Mouse (Mus musculus) lung, embryonic 14.5 days (tissue): ENCODE measurements around the gene Rab11fip3. TPM values are rescaled to one million over a fixed set of nuclear protein-coding genes. Genes with fewer than 3 reads are reported as not detected.

Source experiments
- ATAC-seq: fragments of 200-750 bp; cut with Nextera tagmentation; 2 replicates; pipeline ENCODE4 v1.8.0; 2017; ENCODE audit warnings: mild to moderate bottlenecking, moderate TSS enrichment, moderate library complexity; ENCODE audit not compliant: insufficient read depth
- DNase-seq: peaks from one replicate; pipeline ENCODE4 v3.0.0-alpha.2; 2015
- H3K27ac ChIP-seq: fragments of 300-500 bp; sonication (generic); 2 replicates; pipeline ENCODE4 v1.5.1; 2014; ENCODE audit warnings: low read depth, mild to moderate bottlenecking, moderate library complexity
- H3K27me3 ChIP-seq: fragments of 300-500 bp; sonication (generic); 2 replicates; pipeline ENCODE4 v1.6.1; 2014; ENCODE audit warnings: low read length, control low read depth; ENCODE audit not compliant: insufficient read depth
- H3K36me3 ChIP-seq: fragments of 300-500 bp; sonication (generic); 2 replicates; pipeline ENCODE4 v1.6.1; 2014; ENCODE audit warnings: control low read depth; ENCODE audit not compliant: insufficient read depth
- H3K4me1 ChIP-seq: fragments of 300-500 bp; sonication (generic); 2 replicates; pipeline ENCODE4 v1.6.1; 2014; ENCODE audit warnings: antibody characterized with exemption, control low read depth; ENCODE audit not compliant: insufficient read depth
- H3K4me2 ChIP-seq: fragments of 300-500 bp; sonication (generic); 2 replicates; pipeline ENCODE4 v1.6.1; 2014; ENCODE audit warnings: mild to moderate bottlenecking
- H3K4me3 ChIP-seq: fragments of 300-500 bp; sonication (generic); 2 replicates; pipeline ENCODE4 v1.5.1; 2014; ENCODE audit warnings: low read depth, low read length
- H3K9ac ChIP-seq: fragments of 300-500 bp; sonication (generic); 2 replicates; pipeline ENCODE4 v1.6.1; 2014
- H3K9me3 ChIP-seq: fragments of 300-500 bp; sonication (generic); 2 replicates; pipeline ENCODE4 v1.6.1; 2016; ENCODE audit warnings: low read depth, low read length, control low read depth
- CTCF ChIP-seq: IDR thresholded peaks from 2 replicates; pipeline ENCODE4 v1.5.1; 2016; ENCODE audit warnings: antibody characterized with exemption, low read depth
- WGBS: fragments of 180-500 bp; shearing (Covaris S2); extraction: QIAGEN DNeasy Blood & Tissue Kit; methylation state at CpG from one replicate; pipeline ENCODE4 v1.1.7; 2014; 5-methylcytosine and 5-hydroxymethylcytosine counted together
- polyA plus RNA-seq: library from polyadenylated mRNA; unstranded; fragments of >200 nt; fragmentation: Nextera tagmentation; extraction: Ambion mirVana; gene quantifications from 2 replicates; pipeline ENCODE4 v1.2.1, GENCODE M21; 2014

The Rab11fip3 gene
- polyA plus RNA-seq, 1 experiment from 2014 or later, result 15.3 TPM

DNA sequence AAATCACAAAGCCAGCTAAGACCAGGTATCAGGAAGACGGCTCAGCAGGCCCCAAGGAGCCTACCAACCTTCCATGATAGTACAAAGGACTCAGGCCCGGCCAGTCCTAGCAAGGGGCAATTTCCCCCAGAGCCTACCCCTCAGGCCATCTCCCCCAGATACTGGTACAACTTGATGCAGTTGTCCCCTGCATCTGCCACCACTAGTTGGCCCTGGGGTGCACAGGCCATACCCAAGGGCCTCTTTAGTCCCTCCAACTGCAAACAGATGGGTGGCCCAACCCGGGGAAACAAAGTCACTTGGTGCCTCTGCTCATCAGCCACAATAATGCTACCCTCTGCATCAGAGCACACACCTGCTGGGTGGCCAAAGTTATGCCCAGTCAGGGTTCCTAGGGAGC is 126.1 kb downstream of the Rab11fip3 start:
- no peak for ATAC-seq
- Histone ChIP-seq H3K9ac (no peak overlapping the region), H3K9me3 (no peaks in the 10 kb centered on the region), H3K4me2 (no peak overlapping the region), H3K4me3 (no peak overlapping the region), H3K27ac (peak overlapping the region; percentile 40; the same call in 1 of the 2 replicates), H3K4me1 (no peaks in the 10 kb centered on the region; the same call in 1 of the 2 replicates), H3K27me3 (no peaks in the 10 kb centered on the region), H3K36me3 (peaks cover 7% of the 10 kb centered on the region)
- DNase-seq, result no peak
- TF ChIP-seq CTCF, result no peak
- 79% methylated on average over 3 of the region's 3 CpGs for WGBS

- peak overlapping the region; percentile 73 for H3K4me2 ChIP-seq
- 76% methylated on average over 2 of the region's 2 CpGs for WGBS
- peak overlapping the region; percentile 98; the same call in 1 of the 2 replicates for H3K9ac ChIP-seq
- H3K4me1 ChIP-seq, result no peaks in the 10 kb centered on the region; the same call in 1 of the 2 replicates
- DNase-seq (no peak), ATAC-seq (peak; percentile 25; the same call in 1 of the 2 replicates)
- H3K27me3 ChIP-seq, result no peaks in the 10 kb centered on the region
- H3K9me3 ChIP-seq, result no peaks in the 10 kb centered on the region
- peak overlapping the region; percentile 40; the same call in 1 of the 2 replicates for H3K27ac ChIP-seq
- H3K36me3 ChIP-seq, result peaks cover 7% of the 10 kb centered on the region
- H3K4me3 ChIP-seq, result peak overlapping the region; percentile 94; the same call in 1 of the 2 replicates
- no peak for TF ChIP-seq CTCF
These were observed 126.7 kb downstream of the Rab11fip3 start for GRCm38 (mm10) chr17:25942597-25943151.

DNA sequence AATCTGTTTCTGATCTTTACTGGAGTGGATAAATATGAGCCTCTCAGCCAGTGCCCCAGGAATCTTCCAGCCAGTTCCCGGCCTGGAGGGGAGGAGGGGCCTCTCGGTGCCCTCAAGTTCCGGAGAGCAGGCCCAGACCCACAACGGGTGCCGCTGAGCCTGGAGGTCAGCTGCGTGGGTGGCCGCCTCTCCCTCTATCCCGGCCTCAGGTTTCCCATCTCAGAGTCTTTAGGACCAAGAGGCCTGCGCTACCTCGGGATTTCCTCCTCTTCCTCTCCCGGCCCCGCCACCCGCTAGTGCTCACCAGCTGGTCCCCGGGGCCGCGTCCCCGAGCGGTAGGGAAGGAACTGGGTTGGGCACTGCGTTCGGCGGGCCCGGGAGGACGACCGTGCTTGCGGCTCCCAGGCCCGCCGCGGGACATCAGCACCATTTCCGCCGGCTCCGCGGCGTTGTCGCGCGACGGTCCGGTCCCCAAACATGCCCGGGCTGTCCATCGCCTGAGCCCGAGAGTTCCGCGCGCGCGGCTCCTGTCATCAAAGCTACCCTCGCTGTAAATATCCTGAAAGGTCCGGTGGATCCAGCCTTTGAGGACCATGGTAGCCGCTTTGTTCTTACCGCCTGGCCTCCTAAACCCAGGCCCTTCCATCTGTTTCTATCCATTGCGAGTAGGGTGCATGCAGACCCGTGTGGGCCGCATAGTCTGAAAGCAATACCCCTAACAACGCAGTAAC is 127.7 kb downstream of the Rab11fip3 start:
- no peak for TF ChIP-seq CTCF
- ATAC-seq (peak; percentile 81), DNase-seq (peak; percentile 88)
- H3K36me3 ChIP-seq, result peaks cover 17% of the 10 kb centered on the region
- H3K4me3 ChIP-seq, result peak overlapping the region; percentile 94
- no peaks in the 10 kb centered on the region for H3K27me3 ChIP-seq
- peak overlapping the region; percentile 73 for H3K4me2 ChIP-seq
- 3% methylated on average over 54 of the region's 54 CpGs for WGBS
- H3K4me1 ChIP-seq, result no peaks in the 10 kb centered on the region; the same call in 1 of the 2 replicates
- no peaks in the 10 kb centered on the region for H3K9me3 ChIP-seq
- peak overlapping the region; percentile 98 for H3K9ac ChIP-seq
- peak overlapping the region; percentile 95 for H3K27ac ChIP-seq

Other genes with a start within 250 kb of the Rab11fip3 start
- gene Wdr24, start 245.9 kb downstream of the Rab11fip3 start, polyA plus RNA-seq, result 24.6 and 26.0 TPM in 2 replicates
- 39.5 and 40.6 TPM in 2 replicates for gene Jmjd8, start 240.7 kb downstream of the Rab11fip3 start, polyA plus RNA-seq
- 335 and 367 TPM in 2 replicates for gene Stub1, start 236.2 kb downstream of the Rab11fip3 start, polyA plus RNA-seq
- gene Rhbdl1, start 232.3 kb downstream of the Rab11fip3 start, polyA plus RNA-seq, result 1.8 and 2.0 TPM in 2 replicates
- gene Gm20683, start 227.8 kb downstream of the Rab11fip3 start, polyA plus RNA-seq, result 1.0 and 1.4 TPM in 2 replicates
- gene Rhot2, start 224.7 kb downstream of the Rab11fip3 start, polyA plus RNA-seq, result 10.8 and 11.0 TPM in 2 replicates
- gene Wdr90, start 208.1 kb downstream of the Rab11fip3 start, polyA plus RNA-seq, result 29.9 and 34.1 TPM in 2 replicates
- 17.7 and 17.9 TPM in 2 replicates for gene Mcrip2, start 200.8 kb downstream of the Rab11fip3 start, polyA plus RNA-seq
- 44.6 and 45.7 TPM in 2 replicates for gene Mettl26, start 194.5 kb downstream of the Rab11fip3 start, polyA plus RNA-seq
- 0.57 and 0.87 TPM in 2 replicates for gene Wfikkn1, start 188.7 kb downstream of the Rab11fip3 start, polyA plus RNA-seq
- gene Rab40c, start 149.8 kb downstream of the Rab11fip3 start, polyA plus RNA-seq, result 15.3 and 15.4 TPM in 2 replicates
- gene Pigq, start 124.6 kb downstream of the Rab11fip3 start, polyA plus RNA-seq, result 65.9 and 69.0 TPM in 2 replicates
- gene Nhlrc4, start 124.6 kb downstream of the Rab11fip3 start, polyA plus RNA-seq, result not detected in 2 replicates
- gene A930017K11Rik, start 117.0 kb downstream of the Rab11fip3 start, polyA plus RNA-seq, result 0.16 and 0.26 TPM in 2 replicates
- 26.7 and 30.5 TPM in 2 replicates for gene Capn15, start 83.8 kb downstream of the Rab11fip3 start, polyA plus RNA-seq
- 24.9 and 25.0 TPM in 2 replicates for gene Decr2, start 20.8 kb upstream of the Rab11fip3 start, polyA plus RNA-seq
- gene Nme4, start 26.0 kb upstream of the Rab11fip3 start, polyA plus RNA-seq, result 94.8 and 96.4 TPM in 2 replicates
- 1.3 and 1.7 TPM in 2 replicates for gene Tmem8, start 43.7 kb upstream of the Rab11fip3 start, polyA plus RNA-seq
- gene Mrpl28, start 53.9 kb upstream of the Rab11fip3 start, polyA plus RNA-seq, result 210 and 217 TPM in 2 replicates
- gene Axin1, start 69.1 kb upstream of the Rab11fip3 start, polyA plus RNA-seq, result 18.8 and 27.7 TPM in 2 replicates
- gene Pdia2, start 129.5 kb upstream of the Rab11fip3 start, polyA plus RNA-seq, result 0.34 and 0.43 TPM in 2 replicates
- gene Rgs11, start 133.4 kb upstream of the Rab11fip3 start, polyA plus RNA-seq, result 10.3 and 11.9 TPM in 2 replicates
- 14.6 and 15.9 TPM in 2 replicates for gene Arhgdig, start 138.2 kb upstream of the Rab11fip3 start, polyA plus RNA-seq
- 36.3 and 39.4 TPM in 2 replicates for gene Fam234a, start 174.7 kb upstream of the Rab11fip3 start, polyA plus RNA-seq
- gene Luc7l, start 183.3 kb upstream of the Rab11fip3 start, polyA plus RNA-seq, result 97.7 and 104 TPM in 2 replicates